Mouse (Mus musculus): ENCODE results near the gene Gcgr. TPM values are rescaled to one million over a fixed set of nuclear protein-coding genes. Genes with fewer than 3 reads are reported as not detected.

Gcgr gene
- total and polyA plus RNA-seq, 3 experiments = 0.68 to 2.1 (median 0.73) TPM

- Histone ChIP-seq H3K27ac (peak within 1 kb of the TSS; percentile 93), H3K79me2 (replicated peaks; ENCODE audit: control insufficient read depth, insufficient read depth, low read length) (no peaks in the 10 kb centered on the region), H3K36me3 (ENCODE audit: control insufficient read depth, insufficient read depth, low read length) (no peaks in the 10 kb centered on the region), H3K9ac (ENCODE audit: low read depth, low read length) (peak within 1 kb of the TSS; percentile 95), H3K27me3 (ENCODE audit: control insufficient read depth, insufficient read depth, low read length) (no peaks in the 10 kb centered on the region), H3K4me3 (peak within 1 kb of the TSS; percentile 96), H3K4me1 (ENCODE audit: control insufficient read depth, insufficient read depth, low read length) (peaks cover 8% of the 10 kb centered on the region)
- WGBS = under 1% methylated on average over 82 of the region's 87 CpGs
- peak; percentile 96 to 97 for DNase-seq
- TF ChIP-seq POLR2A (IDR thresholded peaks at IDR 0.05; ENCODE audit: insufficient read depth, low read depth, low read length) = peak; percentile 77
- no peak for TF ChIP-seq EP300 (IDR thresholded peaks at IDR 0.05; ENCODE audit: insufficient read depth, low read depth, low read length)
- intact Hi-C loops (cut with DNase I) = loop anchor here (2.0 to 5.0 kb wide), 3 partner anchors 21 to 33 kb away; partner anchors contain the start of gene Arhgdia
Observed at GRCm38 (mm10) chr11:120549168-120549945, 18.9 kb downstream of the Gcgr start, which contains the start of gene Mcrip1. Gene Mcrip1 (minus strand): TSS chr11:120549727.

GRCm38 (mm10) chr11:120549986-120550809 is 19.7 kb downstream of the Gcgr start:
- intact Hi-C loops (cut with DNase I) = loop anchor here (2.0 to 5.0 kb wide), 3 partner anchors 21 to 32 kb away; partner anchors contain the start of gene Arhgdia
- peak overlapping the region; percentile 79 for H3K9ac ChIP-seq (ENCODE audit: low read depth, low read length)

DNA sequence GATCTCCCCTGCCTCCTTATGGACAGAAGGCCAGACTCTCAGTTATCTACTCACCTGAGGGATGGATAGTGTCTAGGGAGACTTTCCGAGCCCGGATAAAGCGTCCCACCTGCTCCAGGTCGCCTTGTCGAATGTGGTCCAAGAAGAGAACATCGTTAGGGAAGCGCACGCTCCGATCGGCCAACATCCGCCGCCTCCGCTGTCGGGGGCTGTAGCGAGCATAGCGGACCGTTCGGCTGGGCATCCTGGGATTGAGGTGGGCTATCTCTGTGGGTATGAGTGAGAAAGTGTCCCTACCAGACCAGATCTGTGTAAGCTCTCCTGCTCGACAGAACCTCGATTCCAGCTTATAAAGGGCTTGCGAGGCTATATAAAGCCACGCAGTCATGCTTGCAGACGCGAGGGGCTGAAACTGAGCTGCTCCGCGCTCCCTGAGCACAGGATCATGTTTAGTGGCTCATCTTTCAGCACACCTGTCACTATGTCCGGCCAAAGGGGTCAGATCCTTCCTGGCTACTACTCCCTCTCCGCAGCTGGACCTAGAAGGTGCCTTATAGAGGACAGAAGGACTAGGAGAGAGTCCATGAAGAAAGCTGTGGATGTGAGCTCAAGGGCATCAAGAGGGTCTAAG is 20.4 kb downstream of the Gcgr start, which contains the start of gene Ppp1r27:
Ppp1r27 (minus strand) TSS at position 323 of the 631 bp plus-strand sequence.
- intact Hi-C loops (cut with DNase I) = no loop called here
- H3K4me1 ChIP-seq (ENCODE audit: control insufficient read depth, insufficient read depth, low read length) = peaks cover 14% of the 10 kb centered on the region
- WGBS = 92% methylated on average over 28 of the region's 28 CpGs
- peak within 1 kb of the TSS; percentile 93 for H3K27ac ChIP-seq
- H3K79me2 ChIP-seq (replicated peaks; ENCODE audit: control insufficient read depth, insufficient read depth, low read length) = no peaks in the 10 kb centered on the region
- peak within 1 kb of the TSS; percentile 79 for H3K9ac ChIP-seq (ENCODE audit: low read depth, low read length)
- H3K27me3 ChIP-seq (ENCODE audit: control insufficient read depth, insufficient read depth, low read length) = no peaks in the 10 kb centered on the region
- DNase-seq = no peak
- H3K36me3 ChIP-seq (ENCODE audit: control insufficient read depth, insufficient read depth, low read length) = no peaks in the 10 kb centered on the region
- TF ChIP-seq CTCF (IDR thresholded peaks at IDR 0.05) (no peak), POLR2A (IDR thresholded peaks at IDR 0.05; ENCODE audit: insufficient read depth, low read depth, low read length) (no peak), EP300 (IDR thresholded peaks at IDR 0.05; ENCODE audit: insufficient read depth, low read depth, low read length) (no peak)
- H3K4me3 ChIP-seq = peak within 1 kb of the TSS; percentile 96

More at GRCm38 (mm10) chr11:120549986-120550809, 19.7 kb downstream of the Gcgr start:
- Histone ChIP-seq H3K4me3 (peak overlapping the region; percentile 96), H3K4me1 (ENCODE audit: control insufficient read depth, insufficient read depth, low read length) (peaks cover 10% of the 10 kb centered on the region), H3K27ac (peak overlapping the region; percentile 93), H3K27me3 (ENCODE audit: control insufficient read depth, insufficient read depth, low read length) (no peaks in the 10 kb centered on the region), H3K36me3 (ENCODE audit: control insufficient read depth, insufficient read depth, low read length) (no peaks in the 10 kb centered on the region), H3K79me2 (replicated peaks; ENCODE audit: control insufficient read depth, insufficient read depth, low read length) (no peaks in the 10 kb centered on the region)
- no peak for DNase-seq
- TF ChIP-seq EP300 (IDR thresholded peaks at IDR 0.05; ENCODE audit: insufficient read depth, low read depth, low read length) (no peak), POLR2A (IDR thresholded peaks at IDR 0.05; ENCODE audit: insufficient read depth, low read depth, low read length) (no peak), CTCF (IDR thresholded peaks at IDR 0.05) (no peak)
- 73% methylated on average over 11 of the region's 11 CpGs for WGBS

DNA sequence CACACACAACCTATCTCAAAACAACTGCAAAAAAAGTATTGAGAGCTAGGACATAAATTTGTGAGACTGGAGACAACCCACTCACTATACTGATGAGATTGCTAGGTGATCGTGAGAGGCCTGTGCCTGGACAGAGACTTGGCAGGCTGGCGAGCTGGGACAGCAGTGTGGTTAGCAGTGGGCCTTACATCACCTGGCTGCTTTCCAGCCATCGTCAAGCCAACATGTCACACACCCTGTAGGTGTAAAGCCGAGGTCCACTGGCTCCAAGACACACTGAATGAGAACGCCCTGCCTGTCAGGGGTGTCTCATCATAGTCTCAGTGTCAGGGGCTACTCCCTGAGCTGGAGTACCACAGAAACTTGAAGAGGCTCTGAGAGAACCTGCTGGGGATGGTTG is 22.2 kb downstream of the Gcgr start:
- H3K4me3 ChIP-seq = no peak overlapping the region
- peaks cover 14% of the 10 kb centered on the region for H3K4me1 ChIP-seq (ENCODE audit: control insufficient read depth, insufficient read depth, low read length)
- 50% methylated on average over 5 of the region's 5 CpGs for WGBS
- no peaks in the 10 kb centered on the region for H3K79me2 ChIP-seq (replicated peaks; ENCODE audit: control insufficient read depth, insufficient read depth, low read length)
- no peaks in the 10 kb centered on the region for H3K27me3 ChIP-seq (ENCODE audit: control insufficient read depth, insufficient read depth, low read length)
- H3K27ac ChIP-seq = no peak overlapping the region
- no peak overlapping the region for H3K9ac ChIP-seq (ENCODE audit: low read depth, low read length)
- no peak for DNase-seq
- TF ChIP-seq POLR2A (IDR thresholded peaks at IDR 0.05; ENCODE audit: insufficient read depth, low read depth, low read length) = no peak
- TF ChIP-seq CTCF (IDR thresholded peaks at IDR 0.05) = no peak
- no peak for TF ChIP-seq EP300 (IDR thresholded peaks at IDR 0.05; ENCODE audit: insufficient read depth, low read depth, low read length)
- intact Hi-C loops (cut with DNase I) = no loop called here
- H3K36me3 ChIP-seq (ENCODE audit: control insufficient read depth, insufficient read depth, low read length) = no peaks in the 10 kb centered on the region

- peak in 1 of 2 experiments; percentile 67 for DNase-seq
- Histone ChIP-seq H3K9ac (ENCODE audit: low read depth, low read length) (no peak overlapping the region), H3K4me3 (no peak overlapping the region), H3K4me1 (ENCODE audit: control insufficient read depth, insufficient read depth, low read length) (peaks cover 7% of the 10 kb centered on the region; the same call in 1 of the 2 replicates), H3K79me2 (replicated peaks; ENCODE audit: control insufficient read depth, insufficient read depth, low read length) (no peaks in the 10 kb centered on the region), H3K36me3 (ENCODE audit: control insufficient read depth, insufficient read depth, low read length) (no peaks in the 10 kb centered on the region), H3K27me3 (ENCODE audit: control insufficient read depth, insufficient read depth, low read length) (no peaks in the 10 kb centered on the region), H3K27ac (peak overlapping the region; percentile 67)
- 24% methylated on average over 7 of the region's 7 CpGs for WGBS
- intact Hi-C loops (cut with DNase I) = no loop called here
- TF ChIP-seq POLR2A (IDR thresholded peaks at IDR 0.05; ENCODE audit: insufficient read depth, low read depth, low read length) = no peak; the same call in 1 of the 2 replicates
- TF ChIP-seq CTCF (IDR thresholded peaks at IDR 0.05) = no peak
- 0 out of 2 replicates have a peak, but pooled peaks have one; percentile 36 for TF ChIP-seq EP300 (IDR thresholded peaks at IDR 0.05; ENCODE audit: insufficient read depth, low read depth, low read length)
Observed at GRCm38 (mm10) chr11:120554834-120555233, 24.3 kb downstream of the Gcgr start.

Data from heart, adult 2 months (tissue).